Mouse (Mus musculus): ENCODE measurements around the gene Yap1.

Yap1 gene

GRCm38 (mm10) chr9:8004370-8004991, at the start of gene Yap1:
TSS of gene Yap1 (minus strand) at chr9:8004596.
- peak; percentile 91 for DNase-seq

GRCm38 (mm10) chr9:8043044-8043387, 38.6 kb upstream of the Yap1 start:
- DNase-seq: no peak

- DNase-seq: peak; percentile 97
Measured at GRCm38 (mm10) chr9:8042338-8043043, 38.1 kb upstream of the Yap1 start, which contains the start of gene Cfap300. TSS of gene Cfap300 (minus strand) at chr9:8042823.

GRCm38 (mm10) chr9:8035546-8035945, 31.1 kb upstream of the Yap1 start:
- peak; percentile 30 for DNase-seq

GRCm38 (mm10) chr9:8035091-8035490, 30.7 kb upstream of the Yap1 start:
- no peak for DNase-seq

- no peak for DNase-seq
Measured at GRCm38 (mm10) chr9:8034143-8034542, 29.7 kb upstream of the Yap1 start.

- DNase-seq: no peak
Measured at GRCm38 (mm10) chr9:8032847-8033246, 28.5 kb upstream of the Yap1 start.

GRCm38 (mm10) chr9:8018609-8019008, 14.2 kb upstream of the Yap1 start:
- DNase-seq: no peak

GRCm38 (mm10) chr9:8017253-8017913, 13.0 kb upstream of the Yap1 start:
- DNase-seq: peak; percentile 15

- DNase-seq: peak; percentile 65
Measured at GRCm38 (mm10) chr9:8003301-8004271, 810 bp downstream of the Yap1 start.

GRCm38 (mm10) chr9:8002806-8003205, 1.6 kb downstream of the Yap1 start:
- DNase-seq: no peak

GRCm38 (mm10) chr9:8001352-8001751, 3.0 kb downstream of the Yap1 start:
- DNase-seq: no peak

- DNase-seq: no peak
Measured at GRCm38 (mm10) chr9:7994275-7994674, 10.1 kb downstream of the Yap1 start.

- DNase-seq: peak; percentile 28
Measured at GRCm38 (mm10) chr9:7992651-7993050, 11.7 kb downstream of the Yap1 start.

GRCm38 (mm10) chr9:7990897-7991296, 13.5 kb downstream of the Yap1 start:
- peak; percentile 16 for DNase-seq

- DNase-seq: no peak
Measured at GRCm38 (mm10) chr9:7987119-7987518, 17.3 kb downstream of the Yap1 start.

- no peak for DNase-seq
Measured at GRCm38 (mm10) chr9:7984287-7984686, 20.1 kb downstream of the Yap1 start.

- DNase-seq: no peak
Measured at GRCm38 (mm10) chr9:7983665-7984064, 20.7 kb downstream of the Yap1 start.

- no peak for DNase-seq
Measured at GRCm38 (mm10) chr9:7980162-7980561, 24.2 kb downstream of the Yap1 start.

- DNase-seq: no peak
Measured at GRCm38 (mm10) chr9:7979153-7979916, 25.1 kb downstream of the Yap1 start.

GRCm38 (mm10) chr9:7978502-7978901, 25.9 kb downstream of the Yap1 start:
- DNase-seq: no peak

- DNase-seq: no peak
Measured at GRCm38 (mm10) chr9:7977587-7977986, 26.8 kb downstream of the Yap1 start.
